Mouse (Mus musculus) spleen, embryonic (tissue): Measurements from ENCODE around the gene Paox.

Experiments
- CTCF ChIA-PET: fragments of 350-600 bp; sonication (Branson Sonifier 250); formaldehyde crosslinking; loops from one replicate; lab custom pipeline; 2022; lab: Charles Lee

Gene Paox

DNA sequence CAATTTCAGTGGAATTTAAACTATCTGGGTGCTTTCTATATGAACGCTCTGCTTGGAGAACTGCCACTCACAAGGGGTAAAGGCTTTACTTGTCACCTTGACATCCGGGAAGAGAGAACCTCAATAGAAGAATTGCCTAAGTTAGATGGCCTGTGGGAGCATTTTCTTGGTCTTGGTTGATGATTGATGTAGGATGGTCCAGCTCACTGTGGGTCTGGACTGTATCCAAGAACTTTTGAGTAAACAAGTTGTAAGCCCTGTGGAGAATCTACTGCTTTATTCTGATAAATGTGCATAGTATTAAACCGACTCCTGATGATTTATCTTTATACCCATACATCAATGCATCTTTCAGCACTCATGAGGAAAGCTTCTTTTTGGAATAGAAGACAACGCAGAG is 53.8 kb downstream of the Paox start:
- CTCF ChIA-PET: no interaction called here

DNA sequence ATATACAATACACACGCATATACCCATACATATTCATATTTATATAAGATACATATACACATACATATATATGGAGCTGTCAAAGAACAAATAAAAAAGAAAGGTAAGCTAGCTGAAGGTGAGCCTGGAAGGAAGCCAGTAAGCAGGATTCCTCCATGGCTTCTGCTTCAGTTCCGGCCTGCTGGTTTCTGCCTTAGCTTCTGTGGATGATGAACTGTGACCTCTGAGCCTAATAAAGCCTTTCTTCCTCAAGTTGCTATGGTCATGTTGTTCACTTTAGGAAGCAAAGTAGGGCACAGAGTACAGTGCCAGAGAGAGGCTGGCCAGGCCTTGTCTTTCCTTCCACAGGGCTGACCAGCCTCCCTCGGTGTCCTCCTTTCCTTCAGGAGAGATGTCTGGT is 55.3 kb downstream of the Paox start:
- CTCF ChIA-PET: no interaction called here

DNA sequence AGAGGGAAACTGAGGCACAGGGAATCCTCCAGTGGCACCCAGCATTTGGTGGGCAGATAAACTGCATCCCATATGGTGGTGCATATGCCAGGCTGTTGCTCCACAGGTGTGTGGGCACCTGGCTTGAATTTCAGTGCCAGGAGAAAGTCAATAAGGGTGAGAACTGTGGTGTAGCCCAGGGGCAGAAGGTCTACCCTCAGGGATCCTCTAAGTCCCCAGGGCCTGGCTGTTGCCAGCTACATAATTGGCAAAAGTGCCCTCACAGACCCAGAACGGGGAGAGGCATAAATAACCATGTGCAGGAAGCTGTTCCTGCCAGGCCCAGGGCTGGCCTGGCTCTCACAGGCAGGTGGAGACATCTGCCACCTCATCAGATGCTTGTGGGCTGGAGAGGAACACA is 57.3 kb downstream of the Paox start, which contains the start of gene Olfr523:
Olfr523 (plus strand) TSS at position 282 of the 400 bp plus-strand sequence.
- CTCF ChIA-PET: no interaction called here

DNA sequence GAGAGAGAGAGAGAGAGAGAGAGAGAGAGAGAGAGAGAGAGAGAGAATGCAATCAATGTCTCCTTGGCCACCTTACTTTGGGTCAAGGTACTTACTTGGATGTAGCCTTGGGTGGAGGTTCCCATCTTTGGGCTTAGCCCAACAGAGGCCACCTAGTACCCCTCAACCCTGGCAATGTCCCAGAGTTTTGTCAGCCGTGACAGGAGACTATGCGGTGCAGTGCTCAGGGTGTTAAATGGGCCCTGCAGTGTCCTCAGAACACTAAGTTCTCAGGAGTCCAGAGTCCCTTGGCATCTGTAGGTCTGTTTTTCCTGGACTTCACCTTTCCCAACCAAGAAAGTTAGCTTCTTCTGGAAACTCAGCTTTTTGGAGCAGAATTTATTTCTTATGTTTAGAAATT is 63.6 kb downstream of the Paox start:
- CTCF ChIA-PET: no interaction called here

DNA sequence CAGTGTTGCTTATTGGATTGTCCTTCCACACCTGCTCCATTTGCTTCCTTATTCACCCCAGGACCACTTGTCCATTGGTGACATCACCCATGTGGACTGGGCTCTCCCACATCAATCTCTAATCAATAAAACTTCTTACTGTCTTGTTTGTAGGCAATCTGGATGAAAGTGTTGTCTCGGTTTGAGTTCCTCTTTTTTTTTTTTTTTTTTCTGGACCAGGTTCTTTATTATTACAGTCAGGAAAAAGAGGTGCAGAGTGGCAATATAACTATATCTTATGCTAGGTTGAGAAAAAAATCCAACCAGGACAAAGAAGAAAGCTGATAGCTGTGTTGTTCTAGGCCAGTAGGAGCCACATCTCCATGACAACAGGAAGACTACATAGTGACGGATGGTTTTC is 65.1 kb downstream of the Paox start:
- CTCF ChIA-PET: no interaction called here

DNA sequence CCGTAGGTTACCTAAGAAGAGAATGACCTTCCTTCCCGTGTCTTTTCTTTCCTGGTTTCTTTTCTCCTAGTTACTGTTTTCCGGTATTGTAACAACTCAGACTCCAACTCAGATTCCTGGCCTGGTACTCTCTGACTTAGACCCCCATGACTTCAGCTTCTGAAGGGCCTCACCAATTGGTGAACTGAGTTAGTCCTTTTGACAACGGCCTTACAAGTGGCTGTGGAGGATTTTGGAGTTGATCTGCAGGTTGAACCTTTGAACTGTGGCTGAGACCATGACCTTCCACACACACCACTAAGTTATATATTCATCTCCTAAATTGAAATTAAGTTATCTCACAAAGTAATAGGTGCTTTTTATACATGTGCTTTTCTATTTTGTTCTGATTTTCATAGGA is 68.6 kb downstream of the Paox start:
- CTCF ChIA-PET: no interaction called here
